Mouse (Mus musculus) activated CD4-positive, CD25-positive, alpha-beta regulatory T cell (primary cell): ENCODE measurements around the gene Qrfpr. TPM values are rescaled to one million over a fixed set of nuclear protein-coding genes. Genes with fewer than 3 reads are reported as not detected.

ENCODE experiments used
- polyA plus RNA-seq, 2 experiments: library from polyadenylated mRNA; unstranded; fragments of 100-300 nt; shearing (Covaris generic); gene quantifications; one replicate each; pipeline ENCODE4 v1.2.1; 2017

Qrfpr gene
- polyA plus RNA-seq = under 1 TPM; 0.38 to 0.42 TPM

GRCm38 (mm10) chr3:36221743-36222682 is at the start of gene Qrfpr:
TSS of gene Qrfpr (minus strand) at chr3:36222313.

GRCm38 (mm10) chr3:36150934-36151686 is 71.0 kb downstream of the Qrfpr start, which contains the start of gene D3Ertd254e:
TSS of gene D3Ertd254e (plus strand) at chr3:36151017.

Other genes with a start within 250 kb of the Qrfpr start
- 10 to 100 TPM; 14.4 to 18.2 TPM for gene Mccc1, start 221.6 kb downstream of the Qrfpr start, polyA plus RNA-seq
- gene Ccdc144b, start 168.8 kb downstream of the Qrfpr start, polyA plus RNA-seq = under 1 TPM in 1 of 2 experiments, not detected in 1; 0.02 TPM
- gene Acad9, start 156.3 kb downstream of the Qrfpr start, polyA plus RNA-seq = 10 to 100 TPM; 55.0 to 61.2 TPM
- gene D3Ertd254e, start 71.3 kb downstream of the Qrfpr start, polyA plus RNA-seq = 1 to 10 TPM; 2.0 to 3.8 TPM